Mouse (Mus musculus) retina, postnatal 7 days (tissue): ENCODE measurements around the gene Hnrnpk.
"Not testable (repeated sequence)": the region's sequence is repeated elsewhere in the genome, so short reads cannot be mapped to it uniquely, and the experiment has no call there.

Source experiments
- DNase-seq: peaks from one replicate; pipeline ENCODE4 v3.0.0-alpha.2; 2012; ENCODE audit warnings: low read depth, low spot score

Gene Hnrnpk

DNA sequence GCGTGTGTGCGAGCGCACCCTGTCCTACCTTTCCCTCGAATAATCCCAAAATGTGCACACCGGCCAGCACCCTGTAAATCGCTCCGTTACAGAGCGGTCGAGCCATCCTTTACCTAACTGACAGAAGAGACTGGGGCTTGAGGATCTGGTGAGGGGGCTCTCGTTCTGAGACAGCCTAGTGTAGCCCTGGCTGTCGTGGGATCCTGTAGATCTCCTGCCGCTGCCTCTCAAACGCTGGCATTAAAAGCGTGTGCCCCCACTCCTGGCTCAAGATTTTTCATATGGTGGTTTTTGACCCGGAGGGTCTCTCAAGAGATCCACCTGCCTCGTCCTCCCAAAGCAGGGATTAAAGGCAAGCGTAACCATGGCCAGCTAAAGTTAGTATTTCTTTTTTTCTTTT lies at the start of gene Hnrnpk:
Gene Hnrnpk, minus strand, starts transcription at position 101 of the 400 bp plus-strand sequence.
- DNase-seq: not testable (repeated sequence)

DNA sequence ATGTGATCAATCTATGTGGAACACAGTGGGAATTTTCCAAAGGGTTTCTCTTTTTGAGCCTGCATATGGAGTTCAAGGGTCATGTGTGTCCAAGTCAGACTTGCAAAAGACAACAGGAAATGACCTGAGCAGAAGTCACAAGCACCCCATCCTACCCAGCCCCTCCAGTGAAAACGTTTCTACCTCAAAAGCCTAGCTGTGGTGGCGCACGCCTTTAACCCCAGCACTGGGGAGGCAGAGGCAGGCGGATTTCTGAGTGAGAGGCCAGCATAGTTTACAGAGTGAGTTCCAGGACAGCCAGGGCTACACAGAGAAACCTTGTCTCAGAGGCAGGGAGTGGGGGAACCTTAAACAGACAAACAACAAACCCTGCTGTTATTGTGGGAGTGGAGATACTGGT lies 49.1 kb upstream of the Hnrnpk start:
- no peak for DNase-seq

DNA sequence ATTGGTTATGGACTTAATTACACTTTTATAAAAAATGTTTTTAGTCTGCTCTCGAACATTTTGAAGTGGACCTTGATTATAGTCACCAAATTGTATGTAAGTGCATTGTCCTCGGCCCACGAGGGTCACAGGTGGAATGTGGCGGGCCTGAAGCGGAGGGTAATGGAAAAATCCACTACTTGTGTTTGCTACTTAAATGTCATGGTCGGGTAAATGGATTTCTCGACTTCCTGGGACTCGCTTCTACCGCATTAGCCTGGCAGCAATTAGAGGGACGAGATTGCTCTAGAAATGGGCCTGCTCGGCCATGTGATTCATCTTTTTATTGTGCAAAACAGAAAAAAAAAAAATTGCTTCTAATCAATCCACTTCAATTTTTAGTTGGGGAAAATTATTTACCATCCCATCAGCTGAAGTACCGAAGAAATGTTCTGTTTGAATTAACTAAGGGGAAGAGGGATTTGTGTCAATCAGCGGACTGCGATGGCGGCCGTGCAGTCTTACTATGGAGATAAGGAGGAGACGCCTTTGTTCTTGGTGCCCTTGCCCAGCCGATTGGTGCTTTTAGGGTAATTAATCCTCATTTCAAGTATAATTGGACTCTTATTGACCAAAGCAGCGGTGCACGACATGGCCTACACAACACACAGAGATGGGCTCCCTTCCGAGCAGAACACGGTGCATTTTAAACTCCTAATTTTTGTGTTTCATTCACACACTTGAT lies 47.5 kb upstream of the Hnrnpk start:
- no peak for DNase-seq

DNA sequence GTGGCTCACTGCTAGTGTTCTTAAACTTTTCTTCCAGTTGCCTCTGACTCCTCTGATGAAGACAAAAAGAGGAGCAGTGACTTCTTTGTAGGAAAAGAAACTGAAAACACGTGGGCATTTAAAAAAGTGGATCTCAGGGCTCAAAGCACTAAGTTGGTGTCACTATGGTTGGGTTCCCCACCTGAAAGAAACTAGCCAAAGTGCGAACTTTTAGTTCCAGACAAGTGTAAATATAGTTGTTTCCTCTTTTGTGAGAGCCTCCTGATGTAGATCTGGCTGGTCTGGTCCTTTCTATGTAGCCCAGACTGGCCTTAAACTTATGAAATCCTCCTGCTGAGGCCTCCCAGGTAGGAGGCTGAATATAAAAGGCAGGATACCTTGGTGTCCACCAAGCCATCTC lies 43.4 kb upstream of the Hnrnpk start:
- no peak for DNase-seq

DNA sequence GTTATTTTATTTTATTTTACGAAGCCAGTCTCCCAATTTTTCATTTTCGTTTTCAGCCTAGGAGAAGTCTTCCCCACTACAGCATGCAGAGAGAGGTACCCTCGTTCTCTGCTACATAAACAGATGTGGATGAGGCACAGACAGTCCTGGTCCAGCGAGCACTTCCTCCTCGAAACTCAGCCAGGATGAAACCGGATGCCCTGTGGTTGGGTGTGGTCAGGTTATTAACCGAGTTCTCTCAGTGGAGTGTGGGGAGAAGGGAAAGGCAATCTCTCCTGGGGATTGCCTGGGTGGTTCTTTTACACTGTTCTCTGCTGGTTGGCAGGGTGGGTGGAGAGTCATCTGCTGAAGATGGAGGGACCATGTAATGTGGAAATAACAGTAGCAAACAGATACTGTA lies 40.6 kb upstream of the Hnrnpk start:
- no peak for DNase-seq

DNA sequence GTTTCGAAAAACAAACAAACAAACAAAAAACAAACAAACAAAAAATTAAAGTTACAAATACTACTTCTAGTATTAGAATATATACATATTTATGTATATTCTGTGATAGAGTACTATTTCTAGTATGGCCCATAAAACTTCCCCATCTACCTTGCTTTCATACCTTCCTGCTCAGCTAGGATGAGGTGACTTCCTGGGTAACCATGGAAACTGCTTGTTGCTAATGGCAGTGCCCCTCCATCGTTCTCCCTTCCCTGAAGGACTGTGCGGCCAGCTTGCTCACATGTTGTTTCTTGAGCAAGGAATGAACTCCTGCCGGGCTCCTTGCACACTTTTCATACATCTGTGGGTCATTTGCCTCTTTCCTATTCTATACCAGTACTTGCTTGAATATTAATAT lies 40.2 kb upstream of the Hnrnpk start:
- no peak for DNase-seq

DNA sequence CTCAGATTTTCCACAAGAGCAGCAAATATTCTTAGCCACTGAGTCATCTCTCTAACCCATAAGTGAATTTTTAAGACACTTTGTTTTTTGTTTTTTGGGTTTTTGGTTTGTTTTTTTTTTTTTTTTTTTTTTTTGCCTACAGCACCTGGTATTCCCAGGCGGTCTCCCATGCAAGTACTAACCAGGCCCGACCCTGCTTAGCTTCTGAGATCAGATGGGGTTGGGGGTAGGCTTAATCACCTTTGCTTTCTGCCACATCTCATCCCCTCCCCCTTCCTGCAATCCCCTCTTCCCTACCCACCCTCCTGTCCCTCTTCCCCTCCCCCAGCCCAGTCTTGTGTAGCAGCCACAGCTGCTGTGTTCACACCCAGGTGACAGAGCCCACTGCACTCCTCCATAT lies 36.6 kb upstream of the Hnrnpk start:
- DNase-seq: no peak

DNA sequence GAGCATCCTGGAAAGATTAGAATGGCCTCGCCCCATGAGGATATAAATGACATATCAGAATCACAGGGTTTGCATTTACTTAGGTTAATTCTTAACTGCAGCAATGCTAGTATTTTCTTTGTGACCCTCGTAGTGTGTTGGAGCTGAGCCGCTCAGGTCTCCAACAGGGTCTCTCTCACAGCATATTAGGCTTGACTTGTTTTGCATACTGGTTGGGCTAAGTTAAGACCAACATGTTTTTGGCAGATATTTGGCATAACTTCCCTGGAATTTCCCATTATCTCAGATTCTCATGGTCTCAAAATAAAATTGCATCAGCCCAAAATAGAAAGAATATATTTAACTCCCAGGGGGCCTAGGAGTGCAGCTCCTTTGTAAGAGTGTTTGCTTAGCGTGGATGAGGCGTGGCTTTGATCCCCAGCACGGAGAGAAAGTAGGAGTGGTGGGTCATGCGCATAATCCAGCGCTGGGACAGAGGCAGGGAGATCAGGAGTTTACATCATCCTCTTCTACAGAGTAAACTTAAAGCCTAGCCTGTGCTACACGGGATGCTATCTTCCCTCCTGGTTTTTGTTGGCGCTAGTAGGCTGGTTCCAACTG lies 20.0 kb upstream of the Hnrnpk start:
- no peak for DNase-seq

DNA sequence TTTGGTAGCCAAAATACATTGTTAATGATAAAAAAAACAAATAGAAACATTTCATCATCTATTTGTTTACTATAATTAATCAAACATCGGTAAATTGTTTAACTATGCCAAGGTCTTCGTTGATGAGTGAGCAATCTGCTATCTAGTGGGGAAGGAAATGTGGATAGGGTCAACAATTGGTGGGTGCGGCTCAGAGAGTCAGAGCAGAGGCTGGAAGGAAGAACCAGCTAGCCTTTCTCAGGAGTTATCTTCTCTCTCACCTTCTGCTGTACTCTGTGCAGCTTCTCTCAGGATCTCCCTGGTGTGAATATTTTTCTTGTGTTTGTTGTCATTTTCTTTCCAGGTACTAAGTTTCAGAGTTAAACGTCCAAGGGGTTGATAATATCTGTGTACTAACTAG lies 19.1 kb upstream of the Hnrnpk start:
- DNase-seq: no peak

DNA sequence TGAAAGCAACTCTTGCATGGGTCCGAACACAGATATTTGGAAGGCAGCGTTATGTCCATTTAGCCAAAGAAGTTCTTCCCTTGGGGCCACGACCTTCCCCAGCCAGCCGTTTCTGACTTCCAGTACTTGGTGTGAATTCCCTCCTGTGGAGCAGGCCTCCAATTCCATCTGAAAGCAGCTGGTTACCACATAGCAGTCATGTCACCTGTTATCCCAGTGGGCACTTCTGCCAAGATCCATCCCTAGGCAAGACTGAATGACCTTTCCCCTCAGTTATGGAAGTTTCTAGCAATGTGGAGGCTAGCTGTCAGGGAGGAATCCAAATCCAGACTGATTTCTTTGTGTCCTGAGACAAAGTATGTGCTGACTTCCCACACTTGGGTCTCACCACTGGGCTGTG lies 17.9 kb upstream of the Hnrnpk start:
- no peak for DNase-seq

DNA sequence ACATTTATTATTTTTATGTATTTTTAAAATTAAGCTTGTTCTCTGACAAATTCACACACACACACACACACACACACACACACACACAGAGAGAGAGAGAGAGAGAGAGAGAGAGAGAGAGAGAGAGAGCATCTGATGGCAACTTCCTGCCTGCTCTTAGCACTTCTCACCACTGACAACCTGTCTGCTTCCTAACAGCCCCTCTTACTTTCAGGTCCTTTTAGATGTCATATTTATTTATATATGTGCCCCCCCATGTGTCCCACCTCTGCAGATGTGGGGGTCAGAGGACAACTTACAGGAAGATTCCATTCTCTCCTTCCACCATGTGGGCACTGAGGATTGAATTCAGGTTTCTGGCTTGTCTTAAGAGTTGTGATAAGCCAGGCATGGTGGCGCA lies 16.1 kb upstream of the Hnrnpk start:
- no peak for DNase-seq

DNA sequence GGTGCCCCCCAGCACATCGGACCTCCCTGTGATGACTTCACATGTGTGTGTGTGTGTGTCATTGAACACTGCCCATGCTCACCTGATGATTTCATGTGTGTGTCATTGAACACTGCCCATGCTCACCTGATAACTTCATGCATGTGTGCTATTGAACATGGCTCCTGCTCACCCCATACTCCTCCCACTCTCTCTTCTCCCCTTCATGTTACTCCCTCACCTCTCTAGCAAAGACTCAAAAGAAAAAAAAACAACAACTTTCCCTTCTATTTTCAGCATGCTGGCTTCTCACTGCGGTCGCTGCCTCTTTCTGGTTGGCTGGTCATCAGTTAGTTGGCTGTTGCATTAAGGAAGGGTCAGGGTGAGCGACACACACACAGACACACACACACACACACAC lies 15.5 kb upstream of the Hnrnpk start:
- DNase-seq: no peak

DNA sequence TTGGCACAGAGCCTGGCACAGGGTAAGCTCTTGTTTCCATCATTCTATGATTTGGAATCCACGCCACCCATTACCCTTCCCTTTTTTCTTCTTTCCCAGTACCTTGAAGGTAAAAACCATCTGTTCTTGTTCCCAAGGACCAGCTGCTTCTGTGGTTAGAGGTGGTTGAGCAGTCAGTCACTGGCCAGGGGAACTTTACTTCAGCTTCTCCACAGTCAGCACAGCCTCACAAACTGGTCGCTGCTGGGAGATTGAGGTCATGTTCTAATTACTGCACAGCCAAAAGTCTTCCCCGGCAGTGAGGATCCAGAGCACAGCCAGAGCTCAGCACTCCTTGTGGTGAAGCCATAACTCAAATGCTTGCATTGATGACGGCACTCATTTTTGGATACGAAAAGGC lies 12.7 kb upstream of the Hnrnpk start:
- no peak for DNase-seq

DNA sequence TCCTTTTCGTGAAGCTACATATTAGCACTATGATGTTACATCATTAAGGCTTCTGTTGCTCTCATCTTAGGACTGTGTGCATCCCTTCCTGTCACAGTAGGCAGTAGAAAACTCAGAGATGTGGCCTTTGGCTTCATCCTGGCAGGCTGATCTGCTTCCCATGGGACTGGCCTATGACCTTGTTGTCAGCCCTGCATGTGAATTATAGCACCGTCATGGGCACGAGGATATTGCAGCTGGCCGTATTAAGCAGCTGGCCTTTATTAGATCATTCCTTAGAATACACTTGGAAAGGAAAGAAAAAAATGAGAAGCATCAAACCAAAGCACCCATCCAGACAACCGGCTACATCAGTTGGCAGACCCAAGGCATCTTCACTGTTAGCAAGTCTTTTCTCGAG lies 12.2 kb upstream of the Hnrnpk start:
- no peak for DNase-seq

DNA sequence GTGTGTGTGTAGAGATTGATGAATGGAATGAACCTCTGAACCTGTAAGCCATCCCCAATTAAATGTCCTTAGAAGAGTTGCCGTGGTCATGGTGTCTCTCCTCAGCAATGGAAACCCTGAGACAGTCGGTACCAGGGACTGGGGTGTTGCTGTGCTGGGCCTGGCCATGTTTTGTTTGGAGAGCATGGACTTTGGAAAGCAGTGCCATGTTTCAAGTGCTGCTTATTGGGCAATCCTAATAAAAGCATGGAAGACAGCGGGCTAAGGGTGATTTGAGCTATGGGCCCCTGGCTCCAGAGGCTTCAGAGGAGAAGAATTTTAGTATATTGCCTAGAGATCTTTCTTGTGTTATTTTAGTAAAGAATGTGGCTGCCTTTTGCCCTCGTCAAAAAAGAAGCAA lies 7.9 kb upstream of the Hnrnpk start:
- no peak for DNase-seq

DNA sequence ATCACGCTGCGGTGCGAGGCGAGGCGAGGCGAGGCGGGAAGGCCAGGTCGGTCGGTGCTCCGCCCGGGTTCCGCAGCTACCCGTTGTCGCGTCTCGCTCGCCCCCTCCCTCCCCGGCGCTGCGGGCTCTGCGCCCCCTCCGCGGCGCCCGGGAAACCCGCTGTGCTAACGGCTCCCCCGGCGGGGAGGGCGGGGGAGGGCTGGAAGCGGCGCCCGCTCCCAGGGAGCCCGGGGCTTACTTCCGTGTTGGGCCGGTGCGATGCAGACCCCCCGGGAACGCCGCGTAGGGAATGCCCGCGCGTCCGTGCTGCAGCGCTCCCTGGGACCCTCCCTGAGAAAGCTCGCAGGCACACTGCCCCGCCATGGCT lies 416 bp downstream of the Hnrnpk start:
- DNase-seq: no peak

DNA sequence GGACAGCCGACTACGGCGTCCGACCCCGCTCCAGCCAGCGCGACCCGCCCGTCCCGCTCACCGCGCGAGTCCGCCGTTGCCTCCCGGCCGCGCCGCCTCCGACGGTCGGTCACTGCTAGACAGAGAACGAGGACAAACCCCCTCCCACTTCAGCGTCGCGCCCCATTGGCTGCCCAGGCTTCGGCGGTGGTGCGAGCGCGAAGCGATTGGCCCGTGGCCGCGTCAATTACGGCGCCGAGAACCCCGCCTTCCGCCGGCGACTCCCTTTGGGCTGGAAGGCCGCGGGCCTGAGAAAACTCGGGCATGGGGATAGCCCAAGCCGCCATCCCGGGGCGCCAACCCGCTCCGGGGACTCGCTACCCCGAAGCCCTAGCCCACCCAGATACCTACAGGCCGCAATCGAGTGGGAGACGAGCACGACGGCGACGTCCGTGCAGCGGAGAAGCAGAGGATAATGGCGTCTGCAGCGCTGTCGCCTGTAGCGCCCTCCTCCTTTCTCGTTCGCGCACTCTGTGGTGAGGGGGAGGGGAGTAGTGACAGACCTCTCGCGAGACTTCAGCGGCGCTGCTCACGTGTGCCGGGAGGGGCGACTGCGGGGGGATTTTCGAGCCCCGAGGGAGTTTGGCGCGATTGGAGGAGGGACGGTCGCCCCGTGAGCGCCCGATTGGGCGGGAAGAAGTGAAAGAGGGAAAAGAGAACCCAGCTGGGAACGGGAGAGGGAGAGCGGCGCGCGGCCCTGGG lies 970 bp downstream of the Hnrnpk start, which contains the start of gene Rmi1:
Gene Rmi1, plus strand, starts transcription at position 246 of the 741 bp plus-strand sequence.
- DNase-seq: peak; percentile 98

DNA sequence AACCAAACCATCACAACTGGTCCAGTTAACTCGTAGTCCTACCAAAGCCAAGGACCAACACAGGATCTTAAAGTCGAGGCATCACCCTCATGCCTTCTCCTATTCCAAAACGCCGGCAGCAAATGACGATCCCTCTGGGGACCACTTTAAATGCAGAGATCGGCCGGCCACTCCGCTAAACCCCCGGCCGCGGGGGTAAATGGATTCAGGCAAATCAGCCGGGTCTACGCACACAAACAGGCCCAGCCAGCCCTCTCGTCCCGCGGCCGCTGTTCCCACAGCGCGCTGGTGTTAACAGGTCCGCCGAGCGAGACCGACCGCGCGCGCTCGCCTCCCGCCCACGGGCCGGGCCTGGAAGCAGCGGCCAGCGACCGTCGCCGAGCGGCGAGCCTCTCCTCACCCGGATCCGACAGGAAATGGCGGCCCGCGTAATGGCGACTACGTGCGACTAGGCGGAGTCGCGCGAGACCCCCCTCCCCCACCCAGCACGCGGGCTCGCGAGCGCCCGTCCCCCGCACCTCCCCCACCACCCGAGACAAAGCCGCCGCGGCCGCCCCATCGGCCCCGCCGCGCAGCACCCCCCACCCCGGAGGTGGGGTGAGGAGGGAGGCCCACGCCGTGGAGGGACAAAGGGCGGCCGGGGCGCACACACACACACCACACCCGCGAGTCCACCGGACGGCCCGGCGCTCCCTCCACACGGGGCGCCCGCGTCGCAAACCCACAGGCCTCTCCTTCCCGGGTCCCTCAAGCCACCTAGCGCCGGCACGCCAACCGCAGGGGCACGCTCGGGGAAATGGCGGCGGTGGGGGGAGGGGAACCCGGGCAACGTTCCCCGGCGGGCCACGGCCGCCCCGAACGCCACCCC lies 1.8 kb downstream of the Hnrnpk start:
- DNase-seq: peak; percentile 75

DNA sequence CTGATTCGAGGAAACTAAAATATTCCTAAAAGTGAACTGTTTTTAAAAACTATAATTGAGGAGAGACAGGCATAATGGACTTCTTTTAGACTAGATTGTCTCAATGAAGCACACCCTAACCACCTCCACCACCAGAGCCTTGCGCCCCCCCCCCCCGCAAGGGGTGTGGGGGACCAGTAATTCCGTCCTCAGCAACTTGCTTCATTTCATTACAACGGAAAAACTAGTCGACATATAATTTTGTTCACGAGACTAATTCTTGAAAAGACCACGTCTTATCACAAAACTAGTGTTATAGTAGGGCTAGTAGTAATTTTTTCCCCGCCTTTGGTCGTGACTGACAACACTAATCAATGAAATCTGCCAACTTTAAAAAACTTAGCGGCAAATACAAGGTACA lies 2.6 kb downstream of the Hnrnpk start:
- DNase-seq: no peak

DNA sequence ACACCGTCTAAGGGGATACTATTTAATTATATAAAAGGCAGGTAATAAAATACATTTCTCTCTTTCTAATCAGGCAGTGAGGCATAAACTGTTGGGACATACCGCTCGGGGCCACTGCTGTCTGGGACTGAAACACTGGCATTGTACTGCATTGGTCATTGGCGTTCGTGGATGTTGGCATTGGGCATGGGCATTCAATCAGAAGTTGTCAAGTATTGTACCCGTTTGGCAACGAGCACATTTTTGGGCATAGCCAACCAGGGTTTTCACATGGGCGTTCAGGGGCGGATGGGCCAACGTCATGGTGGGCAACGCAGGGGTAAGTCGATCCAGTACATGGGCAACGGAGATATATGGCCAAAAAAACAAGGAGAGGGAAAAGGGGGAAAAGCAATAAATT lies 5.5 kb downstream of the Hnrnpk start:
- DNase-seq: no peak

DNA sequence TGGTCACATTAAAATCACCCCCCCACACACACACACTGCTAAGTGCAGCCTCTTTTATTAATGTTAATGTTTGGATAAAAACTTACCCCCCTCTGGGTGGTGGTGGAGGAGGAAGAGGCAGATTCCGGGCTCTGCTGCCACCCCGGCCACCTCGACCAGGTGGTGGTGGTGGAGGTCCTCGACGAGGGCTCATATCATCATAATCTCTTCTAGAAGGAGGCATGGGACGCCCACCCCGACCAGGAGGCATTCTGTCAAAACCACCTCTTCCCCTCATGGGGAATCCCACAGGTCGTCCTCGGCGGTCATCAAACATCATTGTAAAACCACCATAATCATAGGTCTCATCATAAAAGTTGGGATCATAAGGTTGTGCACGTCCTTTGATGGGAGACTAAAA lies 8.8 kb downstream of the Hnrnpk start:
- DNase-seq: not testable (repeated sequence)

DNA sequence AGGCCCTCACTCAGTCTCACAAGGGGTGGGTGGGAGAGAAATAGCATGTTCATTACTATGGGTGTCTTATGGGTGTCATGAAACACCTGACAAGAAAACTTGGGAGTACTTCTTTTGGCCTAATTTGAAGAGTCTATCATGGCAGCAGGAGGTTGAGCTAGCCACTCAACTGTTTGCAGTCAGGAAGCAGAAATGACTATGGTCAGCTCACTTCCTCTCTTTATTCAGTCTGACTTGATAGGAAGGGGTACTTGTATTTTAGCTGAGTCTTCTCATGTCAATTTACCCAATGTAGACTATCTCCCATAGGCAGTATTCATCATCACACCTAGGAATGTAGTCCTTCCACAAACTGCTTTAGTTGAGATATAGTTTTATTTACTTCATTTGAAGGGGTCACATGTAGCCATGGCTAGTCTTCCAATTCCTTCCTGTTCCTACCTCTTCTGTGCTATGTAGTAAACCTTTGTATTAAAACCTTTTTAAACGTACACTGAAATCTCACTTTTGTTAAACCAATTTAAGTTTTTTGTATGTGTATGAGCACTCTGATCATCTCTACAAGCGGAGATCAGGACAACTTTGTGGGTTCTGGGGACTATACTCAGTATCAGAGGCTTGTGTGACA lies 13.7 kb downstream of the Hnrnpk start:
- no peak for DNase-seq
